Mouse (Mus musculus) small intestine, adult 2 months (tissue): ENCODE measurements around the gene Map4k2. TPM values are rescaled to one million over a fixed set of nuclear protein-coding genes. Genes with fewer than 3 reads are reported as not detected.

ENCODE experiments used
- H3K27ac ChIP-seq: fragments of 200-500 bp; 2 replicates; pipeline ENCODE4 v1.5.1; 2012; ENCODE audit warnings: low read depth, low read length, control low read depth, inconsistent platforms; ENCODE audit not compliant: insufficient read depth
- H3K27me3 ChIP-seq: fragments of 200-500 bp; 2 replicates; pipeline ENCODE4 v1.6.1; 2012; ENCODE audit warnings: mild to moderate bottlenecking, moderate library complexity, low read length, inconsistent platforms; ENCODE audit not compliant: control insufficient read depth, insufficient read depth
- H3K36me3 ChIP-seq: fragments of 200-500 bp; 2 replicates; pipeline ENCODE4 v1.6.1; 2012; ENCODE audit warnings: mild to moderate bottlenecking, low read length, control low read depth, inconsistent platforms; ENCODE audit not compliant: control insufficient read depth, insufficient read depth
- H3K4me1 ChIP-seq: fragments of 200-500 bp; 2 replicates; pipeline ENCODE4 v1.6.1; 2012; ENCODE audit warnings: low read length, inconsistent platforms, mixed read lengths; ENCODE audit not compliant: control insufficient read depth, insufficient read depth, insufficient read length
- H3K4me3 ChIP-seq: fragments of 200-500 bp; 2 replicates; pipeline ENCODE4 v1.5.1; 2012; ENCODE audit warnings: low read depth, mild to moderate bottlenecking, control low read depth, inconsistent platforms, low read length, moderate library complexity
- CTCF ChIP-seq: fragments of 200-500 bp; IDR thresholded peaks from 2 replicates; pipeline ENCODE4 v1.5.1; 2012; ENCODE audit warnings: low read depth, mild to moderate bottlenecking, control low read depth, inconsistent platforms, low read length, moderate library complexity, mixed read lengths; ENCODE audit not compliant: insufficient replicate concordance, insufficient read length; ENCODE audit errors: extremely low read depth
- POLR2A ChIP-seq: fragments of 200-500 bp; IDR thresholded peaks from 2 replicates; pipeline ENCODE4 v1.6.1; 2012; ENCODE audit warnings: low read depth, mild to moderate bottlenecking, control low read depth, inconsistent platforms, low read length, moderate library complexity
- WGBS: fragments of 180-500 bp; shearing (Covaris S2); methylation state at CpG from one replicate; pipeline ENCODE4 v1.1.7; 2018; 5-methylcytosine and 5-hydroxymethylcytosine counted together
- polyA plus RNA-seq: library from polyadenylated mRNA; depleted of rRNA; stranded (reverse); fragments of >200 nt; gene quantifications from 2 replicates; pipeline ENCODE4 v1.2.3, GENCODE M21; 2012

Gene Map4k2
- polyA plus RNA-seq, 1 experiment, result 77.3 TPM

DNA sequence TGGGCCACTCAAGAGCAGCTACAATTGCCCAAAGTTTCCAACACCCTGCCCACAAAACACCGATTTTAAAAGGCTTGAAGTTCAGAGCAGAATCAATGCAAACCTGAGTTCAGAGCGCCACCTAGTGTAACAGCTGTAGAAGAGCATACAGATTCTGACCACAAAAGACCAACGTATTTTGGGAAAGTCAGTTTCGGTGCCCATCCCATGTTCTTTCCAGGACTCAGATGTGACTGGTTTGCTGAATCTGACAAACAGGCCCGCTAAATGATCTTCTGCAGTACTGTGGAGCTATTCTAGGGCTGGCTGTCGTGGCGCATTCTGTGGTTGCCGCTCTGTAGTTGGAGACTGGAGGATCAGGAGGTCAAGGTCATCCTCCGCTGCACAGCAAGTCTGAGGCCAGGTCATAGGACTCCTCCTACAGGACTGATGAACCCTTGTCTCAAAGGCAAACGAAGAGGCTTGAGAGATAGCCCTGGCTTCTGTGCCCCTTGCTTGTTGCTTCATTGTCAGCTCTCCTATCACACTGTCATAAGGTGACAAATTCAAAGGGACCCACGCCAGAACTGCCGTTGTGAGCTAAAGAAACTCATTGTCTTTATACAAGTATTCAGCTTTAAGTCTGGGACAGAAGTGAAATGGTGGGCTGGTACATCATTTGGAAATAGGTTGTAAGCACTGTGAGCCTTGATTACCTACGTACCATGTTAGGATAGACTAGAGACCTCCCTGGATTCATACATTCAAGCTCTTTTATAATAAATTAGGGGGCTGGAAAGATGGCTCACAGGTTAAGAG, 9.0 kb upstream of the Map4k2 start:
- Histone ChIP-seq H3K27ac (no peak overlapping the region), H3K4me3 (no peak overlapping the region; the same call in 1 of the 2 replicates), H3K4me1 (peaks cover 7% of the 10 kb centered on the region), H3K36me3 (0 out of 2 replicates have a peak, but pooled peaks cover 1% of the 10 kb centered on the region), H3K27me3 (no peaks in the 10 kb centered on the region)
- 15% methylated on average over 13 of the region's 13 CpGs for WGBS
- TF ChIP-seq POLR2A (no peak), CTCF (0 out of 2 replicates have a peak, but pooled peaks have one; percentile 41)

DNA sequence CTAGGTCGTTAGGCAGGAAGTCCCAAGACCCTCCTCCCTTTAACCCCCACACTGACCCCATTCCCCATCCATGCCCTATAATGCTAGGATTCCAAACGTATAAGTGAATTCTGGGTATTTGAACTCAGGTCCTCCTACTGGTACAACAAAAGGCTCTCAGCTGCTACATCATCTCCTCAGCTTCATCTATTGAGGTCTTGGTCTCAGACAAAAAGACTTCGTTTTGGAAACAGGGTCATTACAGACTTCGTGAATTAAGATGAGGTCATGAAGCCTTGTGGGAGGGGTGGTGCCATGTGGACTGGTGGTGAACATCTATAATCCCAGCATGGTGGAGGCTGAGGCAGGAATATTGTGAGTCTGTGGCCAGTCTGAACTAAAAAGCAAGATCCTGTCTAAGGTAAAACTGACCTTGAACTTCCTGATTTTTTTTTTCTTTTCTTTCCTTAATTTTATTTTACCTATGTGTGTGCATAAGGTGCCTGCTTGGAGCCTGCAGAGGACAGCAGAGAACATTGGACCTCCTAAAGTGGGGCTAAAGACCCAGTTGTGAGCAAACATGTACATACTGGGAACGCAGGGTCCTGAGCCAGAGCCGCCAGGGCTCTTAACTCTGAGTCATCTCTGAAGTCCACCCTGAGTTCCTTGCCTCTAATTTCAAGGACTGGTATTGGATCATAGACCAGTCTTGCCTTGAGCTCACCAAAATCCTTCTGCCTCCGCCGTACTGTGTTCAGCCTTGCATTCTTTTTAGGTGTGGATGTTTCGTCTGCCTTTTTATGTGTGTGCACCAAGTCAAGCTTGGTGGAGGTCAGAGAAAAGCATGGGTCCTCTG, 7.0 kb upstream of the Map4k2 start:
- Histone ChIP-seq H3K27ac (peak overlapping the region; percentile 48), H3K4me3 (0 out of 2 replicates have a peak overlapping the region, but pooled peaks have one; percentile 81), H3K36me3 (peaks cover 16% of the 10 kb centered on the region), H3K4me1 (peaks cover 7% of the 10 kb centered on the region), H3K27me3 (no peaks in the 10 kb centered on the region)
- TF ChIP-seq POLR2A, result no peak
- no peak for TF ChIP-seq CTCF
- 55% methylated on average over 9 of the region's 9 CpGs for WGBS

DNA sequence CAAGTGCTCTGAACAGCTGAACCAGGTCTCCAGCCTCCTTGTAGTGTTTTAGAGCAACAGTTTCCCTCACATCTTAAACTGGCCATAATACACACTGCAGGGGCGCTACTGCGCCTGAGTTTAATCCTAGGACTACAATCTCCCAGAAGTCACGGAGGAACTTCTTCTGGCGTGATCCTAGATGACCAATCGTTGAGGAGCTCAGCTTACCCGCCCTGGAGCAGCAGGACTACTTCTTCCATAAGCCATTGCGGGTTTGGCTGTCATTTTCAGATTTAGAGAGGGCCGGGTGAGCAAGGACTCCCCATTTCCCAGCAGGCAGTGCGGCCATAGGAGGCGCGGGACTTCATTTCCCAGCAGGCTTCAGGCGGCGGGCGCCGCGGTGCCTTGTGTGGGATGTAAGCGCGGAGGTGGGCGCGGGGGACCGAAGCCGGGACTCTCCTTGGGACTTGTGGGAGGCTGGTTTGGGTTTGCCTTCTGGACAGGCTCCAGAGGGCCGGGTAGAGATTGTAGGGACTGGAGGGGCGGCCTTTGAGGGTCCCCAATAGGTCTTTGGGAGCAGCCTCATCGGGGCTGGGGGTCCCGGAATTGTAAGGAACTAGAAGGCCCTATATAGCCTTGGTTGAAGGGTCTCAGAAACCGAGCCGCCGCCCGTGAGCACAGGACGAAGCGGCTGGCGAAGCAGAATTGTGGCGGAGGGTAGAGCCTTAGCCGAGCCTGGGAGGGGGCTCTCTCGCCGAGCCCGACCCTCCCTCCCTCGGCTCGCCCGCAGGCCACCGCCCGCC, 6.1 kb upstream of the Map4k2 start, which contains the start of gene Men1:
Gene Men1 (plus strand): TSS at position 307 of the 785 bp plus-strand sequence.
- TF ChIP-seq CTCF (no peak), POLR2A (0 out of 2 replicates have a peak, but pooled peaks have one; percentile 39)
- under 1% methylated on average over 43 of the region's 43 CpGs for WGBS
- peaks cover 7% of the 10 kb centered on the region for H3K4me1 ChIP-seq
- H3K27ac ChIP-seq, result peak within 1 kb of the TSS; percentile 48
- H3K27me3 ChIP-seq, result no peaks in the 10 kb centered on the region
- H3K4me3 ChIP-seq, result peak within 1 kb of the TSS; percentile 81
- peaks cover 20% of the 10 kb centered on the region for H3K36me3 ChIP-seq

- Histone ChIP-seq H3K27me3 (no peaks in the 10 kb centered on the region), H3K27ac (no peak overlapping the region), H3K4me1 (peaks cover 12% of the 10 kb centered on the region), H3K4me3 (peak overlapping the region; percentile 81), H3K36me3 (peaks cover 20% of the 10 kb centered on the region)
- TF ChIP-seq CTCF, result no peak
- no peak for TF ChIP-seq POLR2A
- under 1% methylated on average over 25 of the region's 25 CpGs for WGBS
These were observed 5.5 kb upstream of the Map4k2 start for GRCm38 (mm10) chr19:6335458-6335827.

DNA sequence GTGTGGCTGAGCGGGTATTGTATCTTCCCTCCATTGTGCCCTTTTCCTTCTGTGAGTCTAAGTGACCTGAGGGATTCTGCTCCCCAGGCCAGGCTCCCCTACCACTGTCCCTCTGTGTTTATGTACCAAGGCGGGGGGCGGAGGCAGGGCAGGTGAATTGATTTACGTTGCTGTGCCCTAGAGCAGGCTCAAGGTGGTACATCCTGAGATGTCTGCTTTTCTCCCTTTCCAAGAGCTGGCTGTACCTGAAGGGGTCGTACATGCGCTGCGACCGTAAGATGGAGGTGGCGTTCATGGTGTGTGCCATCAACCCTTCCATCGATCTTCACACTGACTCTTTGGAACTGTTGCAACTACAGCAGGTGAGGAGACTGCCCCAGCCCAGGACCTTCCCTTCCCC, 4.0 kb upstream of the Map4k2 start:
- Histone ChIP-seq H3K27me3 (no peaks in the 10 kb centered on the region), H3K36me3 (peaks cover 20% of the 10 kb centered on the region), H3K27ac (no peak overlapping the region), H3K4me1 (peaks cover 14% of the 10 kb centered on the region), H3K4me3 (no peak overlapping the region)
- 97% methylated on average over 10 of the region's 10 CpGs for WGBS
- TF ChIP-seq POLR2A (no peak), CTCF (no peak)

GRCm38 (mm10) chr19:6338171-6338570, 2.8 kb upstream of the Map4k2 start:
- Histone ChIP-seq H3K4me1 (peaks cover 19% of the 10 kb centered on the region), H3K27ac (no peak overlapping the region), H3K4me3 (no peak overlapping the region), H3K27me3 (no peaks in the 10 kb centered on the region), H3K36me3 (peaks cover 20% of the 10 kb centered on the region)
- no peak for TF ChIP-seq CTCF
- no peak for TF ChIP-seq POLR2A
- 96% methylated on average over 7 of the region's 7 CpGs for WGBS

GRCm38 (mm10) chr19:6338716-6339115, 2.2 kb upstream of the Map4k2 start:
- Histone ChIP-seq H3K36me3 (peaks cover 20% of the 10 kb centered on the region), H3K27me3 (no peaks in the 10 kb centered on the region), H3K4me1 (peaks cover 22% of the 10 kb centered on the region), H3K4me3 (no peak overlapping the region), H3K27ac (no peak overlapping the region)
- WGBS, result 96% methylated on average over 11 of the region's 11 CpGs
- TF ChIP-seq CTCF, result no peak
- no peak for TF ChIP-seq POLR2A
